In genomic region chrX:94121866-94122708, GRCm38 (mm10) we compare ENCODE assay signal across 8 mouse cellular contexts. TPM values are rescaled to one million over a fixed set of nuclear protein-coding genes. Genes with fewer than 3 reads are reported as not detected.
DNase-seq lines count a peak whose midpoint lies in the region; ATAC-seq and TF ChIP-seq lines count a peak whose summit lies in the region.

No protein-coding gene starts in this region.

- H3K9me3 ChIP-seq in embryonic facial prominence, embryonic 11.5 days (replicated peaks; ENCODE audit: control insufficient read depth, low read length), result no peaks in the 10 kb centered on the region
- no peaks in the 10 kb centered on the region for H3K9me3 ChIP-seq in limb, embryonic 11.5 days (ENCODE audit: control insufficient read depth, low read length)
- H3K9me3 ChIP-seq in midbrain, embryonic 13.5 days, result no peaks in the 10 kb centered on the region

- peak overlapping the region; percentile 10; the same call in 1 of the 2 replicates for H3K4me2 ChIP-seq in embryonic facial prominence, embryonic 11.5 days (ENCODE audit: low read depth, low read length)
- H3K4me2 ChIP-seq in limb, embryonic 11.5 days (ENCODE audit: low read depth, severe bottlenecking), result peak overlapping the region; percentile 46; the same call in 1 of the 2 replicates
- peak overlapping the region; percentile 76 for H3K4me2 ChIP-seq in midbrain, embryonic 13.5 days (replicated peaks)

- peaks cover 6% of the 10 kb centered on the region; the same call in 1 of the 2 replicates for H3K27me3 ChIP-seq in embryonic facial prominence, embryonic 11.5 days (ENCODE audit: control insufficient read depth, insufficient read depth, low read length)
- H3K27me3 ChIP-seq in limb, embryonic 11.5 days (ENCODE audit: control insufficient read depth, insufficient read depth, low read length), result peaks cover 19% of the 10 kb centered on the region
- peaks cover 72% of the 10 kb centered on the region for H3K27me3 ChIP-seq in midbrain, embryonic 13.5 days
- no peaks in the 10 kb centered on the region for H3K27me3 ChIP-seq in small intestine, adult 2 months (ENCODE audit: control insufficient read depth, insufficient read depth, low read length)

- peak; percentile 90 for ATAC-seq in embryonic facial prominence, embryonic 11.5 days (replicated peaks; ENCODE audit: insufficient number of reproducible peaks, low FRiP score, low TSS enrichment, low read depth)
- ATAC-seq in limb, embryonic 11.5 days (ENCODE audit: insufficient number of reproducible peaks, low FRiP score, low TSS enrichment, low read depth), result peak; percentile 89
- peak; percentile 92 for ATAC-seq in midbrain, embryonic 13.5 days

- H3K9ac ChIP-seq in embryonic facial prominence, embryonic 11.5 days (replicated peaks; ENCODE audit: low read length), result peak overlapping the region; percentile 95
- peak overlapping the region; percentile 96 for H3K9ac ChIP-seq in limb, embryonic 11.5 days (ENCODE audit: low read length)
- peak overlapping the region; percentile 90 for H3K9ac ChIP-seq in midbrain, embryonic 13.5 days (replicated peaks)

- H3K4me3 ChIP-seq in embryonic facial prominence, embryonic 11.5 days (ENCODE audit: low read depth, low read length), result peak overlapping the region; percentile 55
- H3K4me3 ChIP-seq in limb, embryonic 11.5 days (ENCODE audit: low read depth, low read length), result peak overlapping the region; percentile 57
- H3K4me3 ChIP-seq in midbrain, embryonic 13.5 days (replicated peaks), result peak overlapping the region; percentile 58
- peak overlapping the region; percentile 100 for H3K4me3 ChIP-seq in small intestine, adult 2 months (ENCODE audit: low read depth, low read length)

- peak; percentile 54; the same call in 1 of the 2 replicates for TF ChIP-seq POLR2A in small intestine, adult 2 months (IDR thresholded peaks at IDR 0.05; ENCODE audit: low read depth, low read length)

- TF ChIP-seq CTCF in small intestine, adult 2 months (IDR thresholded peaks at IDR 0.05; ENCODE audit: extremely low read depth, insufficient read length, insufficient replicate concordance, low read depth, low read length), result peak; percentile 5; the same call in 1 of the 2 replicates

- DNase-seq in 3134 (ENCODE audit: extremely low read depth, insufficient read length, low spot score), result peak; percentile 91
- peak; percentile 80 for DNase-seq in adrenal gland, postnatal 25 days
- peak; percentile 85 for DNase-seq in embryonic facial prominence, embryonic 11.5 days (ENCODE audit: low spot score)
- peak; percentile 99 for DNase-seq in heart, adult 11 months
- DNase-seq in kidney, adult 18-20 months, result peak; percentile 86
- DNase-seq in limb, embryonic 11.5 days (ENCODE audit: low spot score), result peak; percentile 83

- no peaks in the 10 kb centered on the region for H3K4me1 ChIP-seq in embryonic facial prominence, embryonic 11.5 days (ENCODE audit: control insufficient read depth, insufficient read depth, low read length)
- H3K4me1 ChIP-seq in limb, embryonic 11.5 days (ENCODE audit: control insufficient read depth, insufficient read depth, low read length), result no peaks in the 10 kb centered on the region
- peaks cover 10% of the 10 kb centered on the region for H3K4me1 ChIP-seq in midbrain, embryonic 13.5 days (replicated peaks)
- H3K4me1 ChIP-seq in small intestine, adult 2 months (ENCODE audit: control insufficient read depth, insufficient read depth, insufficient read length, low read length), result no peaks in the 10 kb centered on the region; the same call in 1 of the 2 replicates

- 16% methylated on average over 55 of the region's 65 CpGs for WGBS in embryonic facial prominence, embryonic 11.5 days
- 13% methylated on average over 59 of the region's 65 CpGs for WGBS in limb, embryonic 11.5 days
- 27% methylated on average over 45 of the region's 65 CpGs for WGBS in midbrain, embryonic 13.5 days
- WGBS in small intestine, adult 2 months, result 11% methylated on average over 56 of the region's 65 CpGs

- peak overlapping the region; percentile 99 for H3K27ac ChIP-seq in embryonic facial prominence, embryonic 11.5 days (replicated peaks; ENCODE audit: low read depth, low read length)
- peak overlapping the region; percentile 99 for H3K27ac ChIP-seq in limb, embryonic 11.5 days (replicated peaks; ENCODE audit: low read depth, low read length)
- H3K27ac ChIP-seq in midbrain, embryonic 13.5 days, result peak overlapping the region; percentile 99
- H3K27ac ChIP-seq in small intestine, adult 2 months (ENCODE audit: insufficient read depth, low read depth, low read length), result peak overlapping the region; percentile 99

- H3K36me3 ChIP-seq in embryonic facial prominence, embryonic 11.5 days (replicated peaks; ENCODE audit: control insufficient read depth, insufficient read depth, low read depth, low read length), result no peaks in the 10 kb centered on the region
- H3K36me3 ChIP-seq in limb, embryonic 11.5 days (ENCODE audit: control insufficient read depth, insufficient read depth, low read length), result no peaks in the 10 kb centered on the region
- no peaks in the 10 kb centered on the region for H3K36me3 ChIP-seq in midbrain, embryonic 13.5 days
- no peaks in the 10 kb centered on the region for H3K36me3 ChIP-seq in small intestine, adult 2 months (ENCODE audit: control insufficient read depth, insufficient read depth, low read length)

RNA-seq across cellular contexts. Expression of gene Zfx, which starts 1.4 kb away (rescaled TPM):
- 37.4 and 39.4 TPM in 2 replicates for total RNA-seq in adrenal gland, postnatal 25 days (2021)
- 27.8 and 30.1 TPM in 2 replicates for polyA plus RNA-seq in embryonic facial prominence, embryonic 11.5 days (2014; fragmentation: Nextera tagmentation; extraction: Ambion mirVana)
- 30.2 and 31.1 TPM in 2 replicates for polyA plus RNA-seq in limb, embryonic 11.5 days (2014; fragmentation: Nextera tagmentation; extraction: Ambion mirVana)
- 29.7 and 31.0 TPM in 2 replicates for polyA plus RNA-seq in midbrain, embryonic 13.5 days (2015; fragmentation: Nextera tagmentation; extraction: Ambion mirVana)
- polyA plus RNA-seq in small intestine, adult 2 months (2012; rRNA removed), result 1.2 and 2.7 TPM in 2 replicates

Comparison
In these comparisons a context has a peak if more than half of its experiments do, and no peak if none do; other contexts are left out.
1. Peak in every context shown above with its lines: DNase-seq, ATAC-seq, H3K4me3 ChIP-seq and H3K27ac ChIP-seq.
2. H3K4me2 ChIP-seq: peak in every context shown above with its lines; median percentile 76 in midbrain, embryonic 13.5 days; 46 in limb, embryonic 11.5 days; 10 in embryonic facial prominence, embryonic 11.5 days.